Mouse (Mus musculus) c-Kit-positive CD71-negative TER-119-negative erythroid progenitor cells, embryonic 14.5 days (primary cell): ENCODE measurements around the gene Timp3.
A peak's percentile ranks its signal among the peaks of the same experiment; 100 is the strongest.
"Not testable (repeated sequence)": the region's sequence is repeated elsewhere in the genome, so short reads cannot be mapped to it uniquely, and the experiment has no call there.

Experiments
- DNase-seq: peaks from one replicate; pipeline ENCODE4 v3.0.0-alpha.2; 2013; ENCODE audit warnings: low read depth

Gene Timp3

GRCm38 (mm10) chr10:86352521-86352920, 52.3 kb downstream of the Timp3 start:
- no peak for DNase-seq

GRCm38 (mm10) chr10:86356819-86357563, 56.8 kb downstream of the Timp3 start:
- DNase-seq: peak; percentile 36

- no peak for DNase-seq
Observed at GRCm38 (mm10) chr10:86358307-86358975, 58.3 kb downstream of the Timp3 start.

GRCm38 (mm10) chr10:86359208-86359607, 59.0 kb downstream of the Timp3 start:
- DNase-seq: no peak

- no peak for DNase-seq
Observed at GRCm38 (mm10) chr10:86359699-86360098, 59.5 kb downstream of the Timp3 start.

GRCm38 (mm10) chr10:86363669-86364309, 63.6 kb downstream of the Timp3 start:
- no peak for DNase-seq

- no peak for DNase-seq
Observed at GRCm38 (mm10) chr10:86365632-86366092, 65.5 kb downstream of the Timp3 start.

- DNase-seq: no peak
Observed at GRCm38 (mm10) chr10:86367346-86367745, 67.2 kb downstream of the Timp3 start.

GRCm38 (mm10) chr10:86368811-86369210, 68.6 kb downstream of the Timp3 start:
- no peak for DNase-seq

- DNase-seq: no peak
Observed at GRCm38 (mm10) chr10:86369346-86369745, 69.2 kb downstream of the Timp3 start.

GRCm38 (mm10) chr10:86371561-86371960, 71.4 kb downstream of the Timp3 start:
- no peak for DNase-seq

GRCm38 (mm10) chr10:86374061-86374460, 73.9 kb downstream of the Timp3 start:
- no peak for DNase-seq

GRCm38 (mm10) chr10:86375903-86376302, 75.7 kb downstream of the Timp3 start:
- no peak for DNase-seq

GRCm38 (mm10) chr10:86376392-86377185, 76.4 kb downstream of the Timp3 start:
- DNase-seq: no peak

GRCm38 (mm10) chr10:86378803-86379202, 78.6 kb downstream of the Timp3 start:
- not testable (repeated sequence) for DNase-seq

GRCm38 (mm10) chr10:86380626-86381025, 80.5 kb downstream of the Timp3 start:
- no peak for DNase-seq

- no peak for DNase-seq
Observed at GRCm38 (mm10) chr10:86381150-86381921, 81.2 kb downstream of the Timp3 start.

- no peak for DNase-seq
Observed at GRCm38 (mm10) chr10:86381922-86382260, 81.7 kb downstream of the Timp3 start.

GRCm38 (mm10) chr10:86384655-86385054, 84.5 kb downstream of the Timp3 start:
- no peak for DNase-seq

GRCm38 (mm10) chr10:86385656-86386055, 85.5 kb downstream of the Timp3 start:
- DNase-seq: peak; percentile 16

- DNase-seq: no peak
Observed at GRCm38 (mm10) chr10:86386232-86386631, 86.1 kb downstream of the Timp3 start.
